Mouse (Mus musculus) adrenal gland, postnatal 14 days (tissue): ENCODE measurements at regions not wholly inside any gene's neighbourhood (a gene's known extent, or its start where the extent isn't known, plus 50 kb on each side); places are given as distances from the start of the nearest gene placed in this dataset.
A peak's percentile ranks its signal among the peaks of the same experiment; 100 is the strongest.

Experiments
- DNase-seq: peaks from one replicate; pipeline ENCODE4 v3.0.0; 2021; ENCODE audit warnings: mixed read lengths

DNA sequence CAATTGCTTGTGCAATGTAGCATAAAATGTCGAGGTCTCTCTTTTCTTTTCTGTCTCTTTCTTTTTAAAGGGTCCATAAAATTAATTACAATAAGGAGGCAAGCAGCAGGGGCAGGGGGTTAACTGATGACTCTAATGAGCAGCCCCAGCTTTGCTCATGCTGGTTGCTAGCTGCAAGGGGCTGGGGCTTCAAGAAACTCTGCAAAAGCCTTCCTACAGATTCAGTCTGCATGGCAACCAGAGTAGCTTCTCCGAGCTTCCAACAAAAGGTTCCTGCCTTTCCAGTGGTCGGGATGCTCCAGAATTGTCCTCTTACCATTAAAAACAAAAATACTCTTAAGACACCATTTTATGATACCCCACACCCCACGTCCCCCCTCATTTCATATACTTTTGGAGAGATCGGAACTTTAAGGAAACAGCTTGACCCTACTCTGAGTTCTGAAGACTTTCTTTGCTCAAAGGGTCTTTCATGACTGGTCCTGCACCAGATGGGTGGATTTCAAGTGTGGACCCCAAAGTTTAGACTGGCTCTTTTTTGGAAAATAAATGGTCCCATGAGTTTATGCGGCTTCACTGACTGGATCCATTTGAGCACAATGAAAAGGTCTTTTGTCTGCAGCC lies 280.8 kb downstream of the Insig2 start:
- DNase-seq = no peak

DNA sequence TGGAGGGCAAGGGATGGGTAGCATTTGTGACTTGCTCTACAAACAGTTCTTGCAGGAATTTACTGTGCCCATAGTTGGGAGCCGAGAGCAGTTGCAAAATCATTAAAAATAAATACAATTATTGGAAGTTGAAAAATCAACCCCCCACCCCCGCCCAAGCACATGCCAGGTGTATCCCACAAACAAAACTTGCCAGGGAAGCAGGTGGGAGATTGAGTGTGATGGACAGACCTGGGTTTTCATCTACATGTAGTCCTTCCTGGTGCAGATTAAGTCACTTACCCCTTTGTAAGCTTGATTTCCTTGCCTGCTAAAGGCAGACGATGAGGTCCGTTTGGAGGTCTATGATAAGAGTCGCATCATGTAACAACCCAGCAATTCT lies 280.3 kb downstream of the Insig2 start:
- no peak for DNase-seq

DNA sequence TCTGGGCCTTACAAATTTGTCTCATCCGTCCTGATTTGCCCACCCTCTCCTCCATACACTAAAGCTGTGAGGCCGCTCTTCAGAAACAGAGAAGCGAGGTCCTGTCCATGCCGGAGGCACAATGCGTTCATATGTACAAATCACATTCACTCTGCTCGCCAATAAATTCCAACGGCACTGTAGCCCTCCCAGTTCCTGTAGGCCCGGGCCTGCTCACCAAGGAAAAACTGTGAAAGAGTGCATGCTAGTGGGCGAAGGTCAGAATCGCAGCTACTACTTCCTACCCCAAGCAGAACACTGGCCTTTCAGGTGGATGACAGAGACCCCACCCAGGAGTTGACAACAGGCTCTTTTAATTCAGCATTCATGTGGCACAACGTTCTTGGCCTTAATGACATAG lies 278.7 kb downstream of the Insig2 start:
- DNase-seq = peak; percentile 22

DNA sequence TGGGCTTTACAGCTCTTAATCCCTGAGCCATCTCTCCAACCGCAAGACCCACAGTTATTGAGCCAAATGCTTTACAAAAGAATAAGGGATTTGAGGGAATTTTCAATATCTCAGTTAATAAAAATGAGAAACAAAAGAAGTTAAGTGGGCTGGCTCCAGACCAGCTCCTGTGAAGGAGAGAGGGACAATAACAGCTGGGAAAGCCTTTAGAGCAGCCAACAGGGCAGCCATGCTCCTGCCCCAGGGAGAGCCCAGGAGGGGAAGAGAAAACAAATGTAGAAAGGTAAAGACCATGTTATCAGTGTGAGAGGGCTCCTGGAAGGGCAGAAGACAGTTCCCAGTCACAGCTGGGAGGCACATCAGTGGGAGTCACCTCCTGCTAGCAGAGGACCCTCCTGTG lies 257.8 kb downstream of the Insig2 start:
- no peak for DNase-seq

- DNase-seq = no peak
These were observed 249.6 kb downstream of the Insig2 start for GRCm38 (mm10) chr1:121082839-121083238.

GRCm38 (mm10) chr1:121085101-121085727 lies 247.2 kb downstream of the Insig2 start:
- no peak for DNase-seq

DNA sequence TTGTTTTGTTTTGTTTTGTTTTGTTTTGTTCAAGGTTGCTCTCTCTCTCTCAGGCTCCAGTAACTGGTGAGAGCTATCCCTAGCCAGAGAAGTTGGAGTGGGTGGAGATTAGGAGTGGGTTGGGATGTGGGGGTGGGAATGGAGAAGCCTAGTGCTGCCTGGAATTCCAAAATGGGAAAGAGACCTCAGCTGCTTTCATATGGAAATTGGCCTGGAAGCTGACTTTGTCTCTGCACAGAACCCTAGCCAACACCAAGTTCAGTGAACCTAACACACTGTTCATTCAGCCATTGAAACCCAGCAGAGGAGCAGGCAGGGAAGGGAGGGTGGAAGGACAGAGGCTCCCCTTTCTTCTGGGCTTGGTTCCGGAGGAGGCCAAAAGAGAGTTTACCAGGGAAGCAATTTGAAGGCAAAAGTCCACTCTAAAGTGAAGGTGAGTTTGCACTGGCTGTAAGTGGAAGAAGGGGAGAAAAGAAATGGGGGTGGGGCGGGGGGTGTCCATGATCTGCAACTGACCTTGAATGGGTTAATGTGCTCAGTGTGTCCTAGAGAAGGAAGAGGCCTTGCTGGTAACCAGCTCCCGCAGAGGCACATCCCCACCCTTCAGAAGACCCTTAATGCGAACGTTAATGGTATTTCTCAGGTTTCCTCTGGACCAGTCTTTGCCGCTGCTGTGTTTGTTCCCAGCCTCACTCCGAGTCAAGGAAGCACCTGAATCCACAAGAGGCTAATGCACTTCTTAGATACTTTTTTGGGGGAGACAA lies 245.1 kb downstream of the Insig2 start:
- no peak for DNase-seq

- no peak for DNase-seq
These were observed 241.8 kb downstream of the Insig2 start for GRCm38 (mm10) chr1:121090628-121091027.

GRCm38 (mm10) chr1:121092870-121093269 lies 239.5 kb downstream of the Insig2 start:
- no peak for DNase-seq

DNA sequence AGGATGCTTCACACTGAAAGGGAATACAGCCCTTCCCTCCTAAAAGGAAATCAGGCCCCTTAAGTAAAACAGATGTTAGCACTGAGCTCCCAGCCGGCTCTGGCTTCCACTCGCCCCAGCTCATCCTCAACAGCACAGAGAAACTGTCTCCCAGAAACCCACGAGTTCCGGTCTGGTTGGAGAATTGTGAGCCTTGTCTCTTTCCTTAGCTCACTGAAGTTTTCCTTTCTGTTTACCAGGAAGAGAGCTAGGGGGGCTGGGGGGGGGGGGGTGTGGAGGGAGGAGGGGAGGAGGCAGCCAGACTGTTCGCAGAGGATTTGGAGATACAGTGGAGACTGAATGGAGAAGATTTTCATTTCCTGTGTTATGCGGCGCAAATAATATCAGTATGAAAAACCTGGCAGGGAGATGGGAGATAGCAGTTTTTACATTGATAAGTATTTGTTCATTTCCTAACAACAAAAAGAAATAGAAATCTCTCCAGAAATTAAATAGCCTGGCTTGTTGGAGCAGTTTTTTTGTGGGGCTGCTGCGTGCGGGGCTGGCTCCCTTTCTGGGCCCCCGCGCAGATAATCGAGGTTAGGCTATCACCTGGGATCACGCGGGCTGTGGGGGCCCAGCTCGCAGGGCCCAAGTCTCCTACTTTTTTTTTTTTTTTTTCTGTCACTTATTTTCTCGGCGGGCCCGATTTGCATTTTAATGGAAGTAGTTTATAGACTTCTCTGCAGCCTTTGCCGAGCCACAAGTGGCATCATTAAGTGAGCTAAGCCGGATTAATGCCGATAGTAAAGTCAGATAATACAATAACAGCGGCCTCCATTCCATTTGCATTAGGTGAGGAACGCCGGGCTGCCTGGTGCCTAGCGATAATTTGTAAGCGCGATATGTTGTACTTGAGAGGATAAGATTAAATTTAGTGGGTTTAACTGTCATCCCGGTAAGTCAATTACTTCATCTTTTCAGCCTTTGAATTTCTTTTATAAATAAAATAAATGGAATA lies 235.5 kb downstream of the Insig2 start:
- DNase-seq = peak; percentile 21

DNA sequence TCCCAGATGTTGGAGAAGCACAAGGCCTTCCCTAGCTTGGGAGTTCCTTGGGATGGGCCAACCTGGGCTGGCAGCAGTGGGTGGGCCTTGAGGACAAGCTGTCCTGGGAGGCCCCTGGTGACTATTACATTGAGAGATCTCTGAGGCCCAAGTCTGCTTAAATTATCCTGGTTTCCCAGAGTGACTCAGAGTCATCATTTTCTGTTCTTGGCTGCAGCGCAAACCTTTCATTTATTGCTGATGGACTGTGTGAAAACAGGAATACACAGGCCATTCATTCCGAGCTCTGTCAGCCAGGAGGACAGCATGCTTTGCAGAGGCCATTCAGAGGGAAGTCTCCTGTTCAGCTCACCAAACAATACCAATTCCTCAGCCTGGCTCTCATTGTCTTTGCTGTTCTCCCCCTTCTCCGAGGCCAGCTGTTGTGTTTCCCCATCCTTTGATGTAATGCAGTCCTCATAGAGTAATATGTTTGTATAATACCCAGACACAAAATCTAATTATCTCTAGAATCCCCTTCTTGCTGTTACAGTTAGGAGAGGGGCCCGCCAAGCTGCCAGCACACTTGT lies 220.5 kb downstream of the Insig2 start:
- DNase-seq = peak; percentile 15

GRCm38 (mm10) chr1:121112464-121112863 lies 219.9 kb downstream of the Insig2 start:
- DNase-seq = no peak

GRCm38 (mm10) chr1:121116626-121117025 lies 215.8 kb downstream of the Insig2 start:
- no peak for DNase-seq

DNA sequence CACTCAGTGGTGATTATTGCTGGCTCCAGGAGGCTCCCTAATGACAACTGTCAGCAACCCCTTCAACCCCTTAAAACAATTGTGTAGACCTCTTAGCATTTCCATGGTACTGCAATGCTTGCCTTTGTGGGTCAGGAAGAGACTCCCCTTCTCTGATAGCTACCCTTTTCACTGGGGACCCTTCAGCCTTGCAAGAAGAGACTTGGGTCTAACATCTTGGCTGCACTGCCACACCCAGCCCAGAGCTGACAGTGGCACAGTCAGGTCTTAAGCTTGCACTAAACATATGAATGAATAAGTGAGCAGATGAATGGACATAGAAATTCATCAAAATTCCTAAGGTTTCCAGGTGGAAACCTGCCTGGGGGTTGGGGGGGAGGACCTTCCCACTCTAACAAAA lies 209.0 kb downstream of the Insig2 start:
- no peak for DNase-seq

GRCm38 (mm10) chr1:121136284-121136683 lies 196.1 kb downstream of the Insig2 start:
- DNase-seq = no peak

DNA sequence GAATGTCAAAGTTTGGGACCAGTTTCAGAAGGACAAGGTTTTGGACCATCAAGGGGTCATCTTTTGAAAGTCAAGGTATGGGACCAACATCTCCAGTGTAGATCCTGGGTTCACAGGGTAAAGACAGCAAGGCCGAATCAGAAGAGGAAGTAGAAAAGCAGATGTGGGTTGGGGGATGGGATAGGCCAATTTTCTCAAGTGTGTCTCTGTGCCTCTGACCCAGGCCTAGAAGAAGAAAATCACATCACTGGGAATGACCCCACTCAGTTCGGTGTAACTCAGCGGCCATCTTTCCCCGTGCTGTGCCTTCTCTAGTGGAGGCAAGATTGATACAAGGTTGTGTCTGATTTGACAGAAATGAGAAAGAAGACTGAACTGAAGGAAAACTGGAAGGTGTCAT lies 195.5 kb downstream of the Insig2 start:
- DNase-seq = no peak

GRCm38 (mm10) chr1:121144981-121145380 lies 187.4 kb downstream of the Insig2 start:
- DNase-seq = no peak

GRCm38 (mm10) chr1:121153476-121153875 lies 178.9 kb downstream of the Insig2 start:
- no peak for DNase-seq

DNA sequence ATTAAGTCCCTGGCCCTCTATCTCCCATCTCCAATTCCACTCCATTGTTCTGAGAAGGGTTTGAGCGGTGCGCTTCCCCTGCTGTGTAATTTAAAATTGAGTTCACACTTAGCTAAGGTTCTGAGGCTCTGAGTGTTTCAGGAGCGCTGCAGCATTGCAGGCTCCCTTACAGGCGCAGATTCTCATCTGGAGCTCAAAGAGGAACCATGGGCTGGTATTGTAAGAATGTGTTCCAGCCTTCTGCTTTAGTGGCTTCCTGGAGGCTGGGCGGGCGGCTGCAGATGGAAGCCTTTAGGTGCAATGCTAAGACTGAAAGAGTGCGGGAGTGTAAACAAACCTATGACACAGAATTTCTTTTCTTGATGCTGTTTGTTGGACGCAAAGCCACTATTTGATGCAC lies 177.8 kb downstream of the Insig2 start:
- DNase-seq = no peak

GRCm38 (mm10) chr1:121168651-121169050 lies 163.7 kb downstream of the Insig2 start:
- DNase-seq = no peak

DNA sequence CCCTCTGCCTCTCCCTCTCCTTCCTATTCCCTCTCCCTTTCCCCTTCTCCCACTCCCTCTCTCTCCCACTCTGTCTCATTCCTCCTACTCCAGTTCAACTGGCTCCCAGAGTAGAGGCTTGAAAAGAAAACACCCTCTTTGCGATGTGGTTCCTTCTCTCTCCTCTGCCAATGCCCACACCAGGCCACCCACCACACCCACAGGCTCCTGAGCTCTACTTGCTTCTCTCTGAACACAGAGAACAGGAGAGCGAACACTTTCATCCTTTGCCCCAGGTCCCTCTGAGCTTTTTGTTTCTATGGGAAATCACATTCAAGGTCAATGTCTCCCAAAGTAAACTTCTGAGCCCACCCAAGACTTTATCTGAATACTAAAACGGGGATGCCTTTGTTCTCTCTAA lies 155.8 kb downstream of the Insig2 start:
- no peak for DNase-seq
